Mouse (Mus musculus) small intestine, adult 2 months (tissue): Measurements from ENCODE around the gene Rad51c. TPM values are rescaled to one million over a fixed set of nuclear protein-coding genes. Genes with fewer than 3 reads are reported as not detected.

Source experiments
- H3K27ac ChIP-seq: fragments of 200-500 bp; 2 replicates; pipeline ENCODE4 v1.5.1; 2012; ENCODE audit warnings: low read depth, low read length, control low read depth, inconsistent platforms; ENCODE audit not compliant: insufficient read depth
- H3K27me3 ChIP-seq: fragments of 200-500 bp; 2 replicates; pipeline ENCODE4 v1.6.1; 2012; ENCODE audit warnings: mild to moderate bottlenecking, moderate library complexity, low read length, inconsistent platforms; ENCODE audit not compliant: control insufficient read depth, insufficient read depth
- H3K36me3 ChIP-seq: fragments of 200-500 bp; 2 replicates; pipeline ENCODE4 v1.6.1; 2012; ENCODE audit warnings: mild to moderate bottlenecking, low read length, control low read depth, inconsistent platforms; ENCODE audit not compliant: control insufficient read depth, insufficient read depth
- H3K4me1 ChIP-seq: fragments of 200-500 bp; 2 replicates; pipeline ENCODE4 v1.6.1; 2012; ENCODE audit warnings: low read length, inconsistent platforms, mixed read lengths; ENCODE audit not compliant: control insufficient read depth, insufficient read depth, insufficient read length
- H3K4me3 ChIP-seq: fragments of 200-500 bp; 2 replicates; pipeline ENCODE4 v1.5.1; 2012; ENCODE audit warnings: low read depth, mild to moderate bottlenecking, control low read depth, inconsistent platforms, low read length, moderate library complexity
- CTCF ChIP-seq: fragments of 200-500 bp; IDR thresholded peaks from 2 replicates; pipeline ENCODE4 v1.5.1; 2012; ENCODE audit warnings: low read depth, mild to moderate bottlenecking, control low read depth, inconsistent platforms, low read length, moderate library complexity, mixed read lengths; ENCODE audit not compliant: insufficient replicate concordance, insufficient read length; ENCODE audit errors: extremely low read depth
- POLR2A ChIP-seq: fragments of 200-500 bp; IDR thresholded peaks from 2 replicates; pipeline ENCODE4 v1.6.1; 2012; ENCODE audit warnings: low read depth, mild to moderate bottlenecking, control low read depth, inconsistent platforms, low read length, moderate library complexity
- WGBS: fragments of 180-500 bp; shearing (Covaris S2); methylation state at CpG from one replicate; pipeline ENCODE4 v1.1.7; 2018; 5-methylcytosine and 5-hydroxymethylcytosine counted together
- polyA plus RNA-seq: library from polyadenylated mRNA; depleted of rRNA; stranded (reverse); fragments of >200 nt; gene quantifications from 2 replicates; pipeline ENCODE4 v1.2.3, GENCODE M21; 2012

The Rad51c gene
- polyA plus RNA-seq, 1 experiment = 0.37 TPM

DNA sequence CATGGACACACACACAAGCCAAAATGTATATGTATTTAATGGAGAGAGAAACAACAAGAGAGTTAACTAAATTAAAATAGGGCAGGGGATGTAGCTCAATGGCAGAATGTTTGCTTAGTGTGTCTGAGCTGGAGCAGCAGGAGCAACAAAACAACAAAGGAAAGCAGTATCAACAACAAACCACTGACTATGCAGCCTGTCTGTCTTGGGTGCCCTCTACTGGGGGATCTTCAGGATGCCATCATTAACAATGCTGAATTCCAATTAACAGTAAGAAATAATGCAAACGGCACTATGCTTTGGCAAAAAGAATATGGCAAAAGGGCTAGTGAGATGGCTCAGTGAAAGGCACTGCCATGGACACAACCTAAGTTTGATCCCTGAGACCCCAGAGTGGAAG, 10.9 kb downstream of the Rad51c start:
- Histone ChIP-seq H3K36me3 (no peaks in the 10 kb centered on the region), H3K4me3 (no peak overlapping the region), H3K27me3 (no peaks in the 10 kb centered on the region), H3K4me1 (no peaks in the 10 kb centered on the region), H3K27ac (no peak overlapping the region)
- TF ChIP-seq CTCF = no peak
- no peak for TF ChIP-seq POLR2A
- 60% methylated on average over 1 of the region's 1 CpGs for WGBS

GRCm38 (mm10) chr11:87385676-87386075, 19.1 kb downstream of the Rad51c start:
- WGBS = 98% methylated on average over 1 of the region's 1 CpGs
- H3K36me3 ChIP-seq = no peaks in the 10 kb centered on the region
- no peaks in the 10 kb centered on the region for H3K27me3 ChIP-seq
- H3K27ac ChIP-seq = no peak overlapping the region
- H3K4me1 ChIP-seq = no peaks in the 10 kb centered on the region
- no peak overlapping the region for H3K4me3 ChIP-seq
- TF ChIP-seq CTCF (no peak), POLR2A (no peak)

- Histone ChIP-seq H3K27me3 (no peaks in the 10 kb centered on the region), H3K4me3 (no peak overlapping the region), H3K4me1 (no peaks in the 10 kb centered on the region), H3K27ac (no peak overlapping the region), H3K36me3 (no peaks in the 10 kb centered on the region)
- 96% methylated on average over 4 of the region's 4 CpGs for WGBS
- TF ChIP-seq POLR2A = no peak
- TF ChIP-seq CTCF = no peak
Measured at GRCm38 (mm10) chr11:87384551-87384950, 20.2 kb downstream of the Rad51c start.

DNA sequence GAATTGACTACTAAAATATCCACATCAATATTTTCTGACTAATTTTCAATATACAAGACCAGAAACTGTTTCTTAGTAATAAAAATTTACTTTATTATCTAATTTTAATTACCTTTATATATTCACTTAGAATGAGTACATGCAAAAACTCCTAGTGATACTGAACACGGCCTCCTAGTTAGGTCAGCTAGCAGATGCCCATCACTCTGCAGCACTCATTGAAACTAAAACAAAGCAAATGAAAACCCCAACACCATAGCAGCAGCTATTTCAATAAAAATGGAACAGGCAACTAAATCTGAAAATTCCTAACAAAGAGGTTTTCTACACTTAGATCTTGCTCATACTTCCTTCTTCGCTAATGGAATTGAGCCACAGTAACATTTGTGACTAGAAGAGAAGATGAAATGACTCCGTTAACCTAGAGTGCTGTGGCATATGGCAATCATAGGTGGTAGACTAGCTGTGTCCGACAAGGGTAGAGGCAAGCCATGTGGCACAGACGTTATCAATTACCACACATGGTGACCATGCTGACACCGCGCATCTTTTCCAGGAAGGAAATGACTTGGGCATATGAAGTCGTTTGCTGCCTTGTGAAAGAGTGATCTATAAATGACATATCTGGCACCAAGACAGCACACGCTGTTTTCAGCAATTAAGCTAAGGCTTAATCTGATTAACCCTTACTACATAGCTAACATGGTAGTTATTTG, 36.7 kb downstream of the Rad51c start:
- Histone ChIP-seq H3K36me3 (no peaks in the 10 kb centered on the region), H3K4me1 (no peaks in the 10 kb centered on the region), H3K4me3 (no peak overlapping the region), H3K27ac (no peak overlapping the region), H3K27me3 (peaks cover 3% of the 10 kb centered on the region; the same call in 1 of the 2 replicates)
- 68% methylated on average over 9 of the region's 9 CpGs for WGBS
- TF ChIP-seq POLR2A = no peak
- no peak for TF ChIP-seq CTCF

GRCm38 (mm10) chr11:87367061-87367460, 37.7 kb downstream of the Rad51c start:
- H3K36me3 ChIP-seq = no peaks in the 10 kb centered on the region
- no peaks in the 10 kb centered on the region for H3K4me1 ChIP-seq
- no peak overlapping the region for H3K4me3 ChIP-seq
- H3K27me3 ChIP-seq = peaks cover 3% of the 10 kb centered on the region; the same call in 1 of the 2 replicates
- WGBS = 84% methylated on average over 7 of the region's 7 CpGs
- H3K27ac ChIP-seq = no peak overlapping the region
- no peak for TF ChIP-seq CTCF
- no peak for TF ChIP-seq POLR2A

DNA sequence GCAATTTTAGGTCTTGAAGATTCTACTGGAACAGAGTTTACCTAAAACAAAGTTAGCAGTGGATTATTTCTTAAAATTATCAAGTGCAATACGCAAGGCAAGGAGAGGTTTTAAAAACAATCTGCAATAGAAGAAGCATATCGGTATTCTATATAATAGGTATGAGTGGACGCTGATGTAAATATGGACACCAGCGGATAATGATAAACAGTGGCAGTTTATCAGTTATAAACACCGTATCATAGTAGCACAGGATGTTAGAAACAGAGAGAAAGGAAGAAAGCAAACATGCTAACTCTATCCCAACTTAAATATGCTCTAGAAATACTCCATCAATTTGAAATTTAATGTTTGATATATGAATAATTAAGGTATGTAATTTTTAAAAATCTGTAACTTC, 39.6 kb downstream of the Rad51c start:
- Histone ChIP-seq H3K36me3 (no peaks in the 10 kb centered on the region), H3K4me3 (no peak overlapping the region), H3K27ac (no peak overlapping the region), H3K27me3 (peaks cover 4% of the 10 kb centered on the region; the same call in 1 of the 2 replicates), H3K4me1 (no peaks in the 10 kb centered on the region)
- 84% methylated on average over 5 of the region's 5 CpGs for WGBS
- no peak for TF ChIP-seq POLR2A
- TF ChIP-seq CTCF = no peak

DNA sequence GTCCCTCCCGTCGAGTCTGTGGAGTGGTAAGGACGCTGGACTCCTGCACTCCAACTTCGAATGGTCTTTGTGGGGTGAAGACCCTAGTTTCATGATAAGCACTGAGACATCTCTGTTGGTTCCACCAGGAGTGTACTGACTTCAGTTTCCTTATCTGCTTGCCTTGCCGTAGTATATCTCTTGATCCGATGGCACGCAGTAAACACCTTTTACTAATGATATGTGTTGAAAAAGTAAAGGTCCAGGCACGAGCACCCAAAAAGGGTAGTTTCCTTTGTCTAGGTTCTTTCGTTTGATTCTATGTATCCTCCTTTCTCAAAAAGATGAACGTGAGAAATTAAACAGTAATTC, 45.5 kb downstream of the Rad51c start:
- WGBS = 8% methylated on average over 10 of the region's 10 CpGs

More for the DNA sequence above, 45.5 kb downstream of the Rad51c start:
- H3K4me1 ChIP-seq = peaks cover 6% of the 10 kb centered on the region
- TF ChIP-seq CTCF (no peak), POLR2A (no peak)
- H3K36me3 ChIP-seq = no peaks in the 10 kb centered on the region
- no peak overlapping the region for H3K27ac ChIP-seq
- H3K4me3 ChIP-seq = peak overlapping the region; percentile 84
- peaks cover 24% of the 10 kb centered on the region for H3K27me3 ChIP-seq
